Mouse (Mus musculus) CH12.LX (cell line): ENCODE results near the gene Trim47.

Experiments
- CTCF ChIP-seq, 2 experiments: IDR thresholded peaks in 1 of 2; conservative IDR thresholded peaks in 1 of 2; 2 replicates each; pipeline ENCODE4 v1.5.1; 2011 to 2012; ENCODE audit warnings: low read depth in 2 of 2, low read length in 2 of 2, improper control_type of control experiment in 1 of 2, inconsistent platforms in 1 of 2, mild to moderate bottlenecking in 1 of 2, moderate library complexity in 1 of 2
- MEF2A ChIP-seq: IDR thresholded peaks from 2 replicates; pipeline ENCODE4 v1.6.1; 2014; ENCODE audit warnings: low read depth, mild to moderate bottlenecking, inconsistent platforms, low read length, improper control_type of control experiment, borderline replicate concordance
- RCOR1 ChIP-seq: conservative IDR thresholded peaks from 2 replicates; pipeline ENCODE4 v1.6.1; 2012; ENCODE audit warnings: low read depth, mild to moderate bottlenecking, inconsistent platforms, low read length, improper control_type of control experiment
- USF1 ChIP-seq: IDR thresholded peaks from 2 replicates; pipeline ENCODE4 v1.6.1; 2014; ENCODE audit warnings: low read depth, mild to moderate bottlenecking, inconsistent platforms, low read length, improper control_type of control experiment
- ZC3H11A ChIP-seq: IDR thresholded peaks from 2 replicates; pipeline ENCODE4 v1.6.1; 2012; ENCODE audit warnings: low read depth, mild to moderate bottlenecking, inconsistent platforms, low read length, improper control_type of control experiment

GRCm38 (mm10) chr11:116126261-116126660, 749 bp downstream of the Trim47 start:
- no peak for TF ChIP-seq ZC3H11A
- TF ChIP-seq MEF2A, result no peak
- no peak for TF ChIP-seq USF1
- no peak for TF ChIP-seq CTCF (conservative IDR thresholded peaks at IDR 0.05 in 1 of 2, IDR thresholded peaks at IDR 0.05 in 1 of 2; ENCODE audit: low read depth in 2 of 2, low read length in 2 of 2)
- TF ChIP-seq RCOR1, result no peak
